Mouse (Mus musculus) hindbrain, embryonic 11.5 days (tissue): ENCODE data around the gene Epha8. TPM values are rescaled to one million over a fixed set of nuclear protein-coding genes. Genes with fewer than 3 reads are reported as not detected.

Experiments
- ATAC-seq: fragments of 200-750 bp; cut with Nextera tagmentation; 2 replicates; pipeline ENCODE4 v1.8.0; 2017; ENCODE audit warnings: mild to moderate bottlenecking, moderate TSS enrichment, moderate library complexity; ENCODE audit not compliant: low FRiP score
- DNase-seq: peaks from one replicate; pipeline ENCODE4 v3.0.0-alpha.2; 2015; ENCODE audit warnings: low spot score
- H3K27ac ChIP-seq: fragments of 300-500 bp; sonication (generic); 2 replicates; pipeline ENCODE4 v1.5.1; 2014; ENCODE audit warnings: mild to moderate bottlenecking, low read depth, low read length
- H3K27me3 ChIP-seq: fragments of 300-500 bp; sonication (generic); 2 replicates; pipeline ENCODE4 v1.6.1; 2014; ENCODE audit warnings: mild to moderate bottlenecking, low read length, moderate library complexity, mixed read lengths; ENCODE audit not compliant: control insufficient read depth, insufficient read depth
- H3K36me3 ChIP-seq: fragments of 300-500 bp; sonication (generic); 2 replicates; pipeline ENCODE4 v1.6.1; 2014; ENCODE audit warnings: mild to moderate bottlenecking, low read length, moderate library complexity, mixed read lengths; ENCODE audit not compliant: control insufficient read depth, insufficient read depth
- H3K4me1 ChIP-seq: fragments of 300-500 bp; sonication (generic); replicated peaks from 2 replicates; pipeline ENCODE4 v1.6.1; 2014; ENCODE audit warnings: low read length, mixed read lengths; ENCODE audit not compliant: control insufficient read depth, insufficient read depth
- H3K4me2 ChIP-seq: fragments of 300-500 bp; sonication (generic); replicated peaks from 2 replicates; pipeline ENCODE4 v1.6.1; 2014; ENCODE audit warnings: mild to moderate bottlenecking, low read depth, low read length
- H3K4me3 ChIP-seq: fragments of 300-500 bp; sonication (generic); 2 replicates; pipeline ENCODE4 v1.5.1; 2014; ENCODE audit warnings: low read depth, low read length
- H3K9ac ChIP-seq: fragments of 300-500 bp; sonication (generic); 2 replicates; pipeline ENCODE4 v1.6.1; 2014; ENCODE audit warnings: low read depth, low read length
- H3K9me3 ChIP-seq: fragments of 300-500 bp; sonication (generic); 2 replicates; pipeline ENCODE4 v1.6.1; 2016; ENCODE audit warnings: low read length; ENCODE audit not compliant: control insufficient read depth
- WGBS: fragments of 180-500 bp; shearing (Covaris S2); extraction: QIAGEN DNeasy Blood & Tissue Kit; methylation state at CpG from one replicate; pipeline ENCODE4 v1.1.7; 2014; 5-methylcytosine and 5-hydroxymethylcytosine counted together
- polyA plus RNA-seq: library from polyadenylated mRNA; unstranded; fragments of >200 nt; fragmentation: Nextera tagmentation; extraction: Ambion mirVana; gene quantifications from 2 replicates; pipeline ENCODE4 v1.2.1, GENCODE M21; 2014

Epha8 gene
- polyA plus RNA-seq, 1 experiment from 2014 or later = 0.99 TPM

DNA sequence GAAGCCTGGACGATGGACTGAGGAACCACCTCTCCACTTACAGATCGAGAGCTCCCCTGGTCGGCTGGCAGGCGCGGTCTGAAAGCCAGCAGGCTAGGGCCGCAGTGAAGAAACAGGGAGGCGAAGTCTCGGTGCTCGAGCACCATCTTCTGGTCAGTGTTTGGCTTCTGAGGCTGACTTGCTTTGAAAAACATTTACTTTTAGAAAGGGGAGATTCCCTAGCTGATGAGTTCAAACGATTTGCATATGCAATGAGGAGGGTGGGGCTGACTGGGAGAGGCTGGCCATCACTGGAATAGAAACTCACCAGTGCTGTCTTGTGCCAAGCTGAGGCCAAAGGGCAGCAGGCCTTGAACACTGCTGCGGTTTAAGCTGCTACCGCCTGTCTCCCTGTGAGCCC, 24.7 kb upstream of the Epha8 start:
- Histone ChIP-seq H3K27ac (no peak overlapping the region), H3K9me3 (no peaks in the 10 kb centered on the region), H3K27me3 (no peaks in the 10 kb centered on the region), H3K4me3 (no peak overlapping the region), H3K36me3 (no peaks in the 10 kb centered on the region), H3K9ac (no peak overlapping the region), H3K4me1 (peaks cover 6% of the 10 kb centered on the region; the same call in 1 of the 2 replicates), H3K4me2 (no peak overlapping the region)
- DNase-seq (peak; percentile 78), ATAC-seq (peak; percentile 74)
- 3% methylated on average over 12 of the region's 12 CpGs for WGBS

DNA sequence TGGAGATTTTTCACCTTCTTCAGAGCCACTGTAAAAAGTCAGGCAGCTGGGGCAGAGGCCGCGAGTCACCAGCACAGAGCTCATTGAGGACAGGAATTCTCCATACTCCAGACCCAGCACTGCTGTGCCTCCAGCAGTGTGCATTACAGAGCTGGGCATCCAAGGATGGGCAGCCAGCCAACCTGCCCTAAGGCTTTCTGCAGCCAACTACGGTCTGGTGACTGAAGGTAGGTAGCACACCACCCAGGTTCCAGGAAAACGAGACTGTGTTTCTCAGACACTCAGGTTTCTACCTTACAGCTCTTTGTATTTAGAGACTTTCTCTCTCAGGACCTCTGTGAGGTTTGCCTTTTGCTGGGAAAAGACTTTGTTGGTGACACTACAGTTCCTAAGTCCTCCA, 24.3 kb upstream of the Epha8 start:
- Histone ChIP-seq H3K27ac (no peak overlapping the region), H3K4me3 (no peak overlapping the region), H3K4me1 (peaks cover 6% of the 10 kb centered on the region; the same call in 1 of the 2 replicates), H3K36me3 (no peaks in the 10 kb centered on the region), H3K27me3 (no peaks in the 10 kb centered on the region), H3K9me3 (no peaks in the 10 kb centered on the region), H3K4me2 (no peak overlapping the region), H3K9ac (no peak overlapping the region)
- DNase-seq = no peak
- WGBS = 76% methylated on average over 4 of the region's 4 CpGs
- no peak for ATAC-seq

DNA sequence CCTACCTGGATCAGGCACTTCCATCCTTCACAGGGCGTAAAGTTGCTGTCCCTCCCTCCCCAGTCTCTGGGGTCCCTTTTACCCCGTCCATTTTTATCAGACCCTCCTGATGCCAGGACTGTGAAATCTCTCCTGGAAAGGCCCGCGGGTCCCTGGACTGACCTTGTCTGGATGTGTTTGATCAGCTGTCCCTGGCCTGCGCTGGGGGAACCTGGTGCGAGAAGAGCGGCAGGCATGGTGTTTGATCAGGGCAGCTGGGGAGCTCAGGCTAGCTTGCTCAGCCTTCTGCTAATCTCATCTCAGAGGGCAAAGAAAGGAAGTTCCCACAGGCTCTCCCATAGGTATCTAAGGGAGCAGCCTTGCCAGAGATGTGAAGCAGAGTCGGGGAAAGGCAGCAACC, 20.6 kb upstream of the Epha8 start:
- no peaks in the 10 kb centered on the region for H3K9me3 ChIP-seq
- 65% methylated on average over 8 of the region's 8 CpGs for WGBS
- no peak for ATAC-seq
- no peaks in the 10 kb centered on the region for H3K27me3 ChIP-seq
- no peak overlapping the region for H3K9ac ChIP-seq
- H3K4me1 ChIP-seq = peaks cover 6% of the 10 kb centered on the region; the same call in 1 of the 2 replicates
- H3K4me3 ChIP-seq = no peak overlapping the region
- no peak overlapping the region for H3K4me2 ChIP-seq
- H3K27ac ChIP-seq = no peak overlapping the region
- DNase-seq = no peak
- no peaks in the 10 kb centered on the region for H3K36me3 ChIP-seq

DNA sequence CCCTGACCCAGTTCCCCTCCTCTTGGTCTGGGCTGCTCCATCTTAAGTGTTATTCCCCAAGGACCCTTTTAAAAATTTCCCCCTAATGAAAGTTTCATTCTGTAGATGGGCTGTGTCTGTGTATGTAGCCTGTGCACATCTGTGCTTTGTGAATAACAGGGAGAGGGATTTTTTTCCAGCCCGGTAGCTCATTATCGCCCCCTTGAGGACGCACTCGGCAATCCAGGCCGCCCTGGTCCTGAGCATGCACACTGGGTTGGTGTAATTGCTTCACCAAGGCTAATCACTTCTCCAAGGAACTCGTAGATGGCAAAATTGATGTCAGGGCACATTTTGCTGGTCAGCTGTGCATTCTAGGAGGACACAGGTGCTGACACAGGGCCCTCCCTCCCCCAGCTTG, 14.3 kb upstream of the Epha8 start:
- Histone ChIP-seq H3K9me3 (no peaks in the 10 kb centered on the region), H3K4me1 (peaks cover 16% of the 10 kb centered on the region), H3K9ac (no peak overlapping the region), H3K36me3 (no peaks in the 10 kb centered on the region), H3K27ac (no peak overlapping the region), H3K4me2 (no peak overlapping the region), H3K4me3 (no peak overlapping the region), H3K27me3 (no peaks in the 10 kb centered on the region)
- DNase-seq (peak; percentile 83), ATAC-seq (peak; percentile 43; the same call in 1 of the 2 replicates)
- WGBS = 8% methylated on average over 6 of the region's 6 CpGs

DNA sequence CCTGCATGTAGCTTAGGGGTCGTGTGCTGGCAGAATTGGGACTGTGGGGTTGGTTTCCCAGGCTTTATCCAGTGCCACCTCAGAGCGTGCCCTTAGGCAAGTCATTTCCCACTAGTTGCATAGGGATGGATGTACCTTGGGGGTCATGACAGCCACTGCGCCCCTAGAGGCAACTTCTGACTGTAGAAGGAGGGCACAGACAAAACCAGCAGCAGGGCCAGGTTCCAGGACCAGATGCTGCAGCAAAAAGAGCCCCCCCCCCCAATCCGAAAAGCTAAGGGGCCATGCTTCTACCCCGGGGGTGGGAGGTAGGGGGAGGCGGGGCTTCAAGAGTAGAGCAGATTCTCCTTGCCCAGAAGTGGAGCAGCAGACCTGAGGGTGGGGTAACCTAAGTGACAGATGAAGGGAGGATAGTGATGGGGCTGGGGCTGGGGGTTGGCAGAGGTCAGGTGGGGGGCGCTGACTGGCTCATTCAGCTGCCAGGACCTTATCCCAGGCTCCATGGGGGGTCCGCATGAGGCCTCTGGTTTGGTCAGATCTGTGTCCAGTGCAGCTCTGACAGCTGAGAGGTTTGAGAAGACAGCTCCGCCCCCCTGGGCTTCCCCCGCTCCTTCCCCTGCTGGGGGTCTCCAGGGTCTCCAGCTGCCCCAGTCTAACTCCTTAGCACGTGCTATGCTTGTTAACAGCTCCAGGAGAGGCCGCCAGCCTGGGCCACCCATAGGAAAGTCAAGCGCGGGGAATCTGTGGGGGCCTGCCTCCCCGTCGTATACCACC, 13.1 kb upstream of the Epha8 start:
- DNase-seq (no peak), ATAC-seq (no peak; the same call in 1 of the 2 replicates)
- H3K9ac ChIP-seq = no peak overlapping the region
- no peaks in the 10 kb centered on the region for H3K9me3 ChIP-seq
- no peaks in the 10 kb centered on the region for H3K36me3 ChIP-seq
- peaks cover 16% of the 10 kb centered on the region for H3K4me1 ChIP-seq
- 30% methylated on average over 16 of the region's 16 CpGs for WGBS
- H3K27ac ChIP-seq = no peak overlapping the region
- no peaks in the 10 kb centered on the region for H3K27me3 ChIP-seq
- no peak overlapping the region for H3K4me3 ChIP-seq
- no peak overlapping the region for H3K4me2 ChIP-seq

GRCm38 (mm10) chr4:136969096-136969495, 12.5 kb upstream of the Epha8 start:
- H3K9ac ChIP-seq = no peak overlapping the region
- H3K36me3 ChIP-seq = no peaks in the 10 kb centered on the region
- H3K9me3 ChIP-seq = no peaks in the 10 kb centered on the region
- no peaks in the 10 kb centered on the region for H3K27me3 ChIP-seq
- H3K4me2 ChIP-seq = no peak overlapping the region
- no peak for ATAC-seq
- 61% methylated on average over 8 of the region's 8 CpGs for WGBS
- H3K4me3 ChIP-seq = no peak overlapping the region
- no peak for DNase-seq
- H3K4me1 ChIP-seq = peaks cover 16% of the 10 kb centered on the region
- H3K27ac ChIP-seq = no peak overlapping the region

- Histone ChIP-seq H3K9me3 (no peaks in the 10 kb centered on the region), H3K4me3 (no peak overlapping the region), H3K27me3 (peaks cover 4% of the 10 kb centered on the region; the same call in 1 of the 2 replicates), H3K4me2 (no peak overlapping the region), H3K4me1 (peaks cover 16% of the 10 kb centered on the region), H3K36me3 (no peaks in the 10 kb centered on the region), H3K9ac (no peak overlapping the region), H3K27ac (no peak overlapping the region)
- 30% methylated on average over 9 of the region's 9 CpGs for WGBS
- no peak for ATAC-seq
- DNase-seq = no peak
These were observed 10.9 kb upstream of the Epha8 start for GRCm38 (mm10) chr4:136967511-136967910.

DNA sequence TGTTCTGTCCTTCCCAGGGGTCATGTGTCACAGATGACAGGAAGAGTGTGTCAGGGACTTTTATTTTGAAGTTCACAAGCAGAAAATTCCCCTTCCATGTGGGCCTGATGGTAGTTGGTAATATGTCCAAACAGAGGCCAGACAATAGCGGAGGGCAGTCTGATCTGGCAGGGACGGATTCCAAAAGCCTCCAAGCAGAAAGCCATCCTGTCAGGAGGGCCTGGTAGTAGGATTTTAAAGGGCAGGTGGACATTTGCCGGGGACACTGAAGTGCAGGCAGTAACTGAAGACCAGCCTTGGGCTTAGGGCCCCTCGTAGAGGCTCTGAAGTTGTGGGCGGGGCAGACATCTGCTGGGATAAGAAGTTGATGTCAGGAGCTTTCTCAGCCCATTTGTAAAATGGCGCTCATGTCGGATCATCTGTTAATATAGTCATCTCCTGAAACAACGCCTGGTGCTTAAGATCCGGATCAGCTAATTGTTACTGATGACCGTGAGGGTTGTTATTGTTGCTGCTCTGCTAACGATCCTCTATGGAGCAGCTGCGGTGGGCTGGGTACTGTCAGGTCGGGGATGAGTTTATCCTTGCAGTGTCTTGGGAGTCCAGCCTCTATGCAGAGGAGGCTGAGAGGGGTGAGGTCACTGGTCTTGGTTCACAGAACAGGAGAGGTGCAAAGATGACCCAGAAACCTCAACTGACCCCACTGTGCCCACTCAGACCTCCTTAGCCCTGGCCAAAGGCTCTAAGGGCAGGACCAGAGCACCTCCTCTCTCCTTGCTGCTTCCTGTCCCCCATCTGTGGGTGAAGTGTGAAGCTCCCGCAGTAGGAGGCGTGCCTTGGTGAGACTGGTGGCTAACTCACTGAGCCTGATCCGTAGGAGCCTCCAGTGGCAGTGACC, 10.1 kb upstream of the Epha8 start:
- Histone ChIP-seq H3K27ac (no peak overlapping the region), H3K36me3 (no peaks in the 10 kb centered on the region), H3K9me3 (no peaks in the 10 kb centered on the region), H3K9ac (no peak overlapping the region), H3K27me3 (peaks cover 4% of the 10 kb centered on the region; the same call in 1 of the 2 replicates), H3K4me2 (no peak overlapping the region), H3K4me3 (no peak overlapping the region), H3K4me1 (peaks cover 16% of the 10 kb centered on the region)
- ATAC-seq (no peak), DNase-seq (no peak)
- 40% methylated on average over 16 of the region's 16 CpGs for WGBS
